Mouse (Mus musculus) large intestine, adult 2 months (tissue): ENCODE measurements around the gene Dph5. TPM values are rescaled to one million over a fixed set of nuclear protein-coding genes. Genes with fewer than 3 reads are reported as not detected.

Experiments used
- polyA plus RNA-seq: library from polyadenylated mRNA; depleted of rRNA; stranded (reverse); fragments of >200 nt; gene quantifications from 2 replicates; pipeline ENCODE4 v1.2.3, GENCODE M21; 2012; rRNA removed

Dph5 gene
- polyA plus RNA-seq, 1 experiment, result 5.3 TPM

Other genes with a start within 250 kb of the Dph5 start
- 11.9 and 13.9 TPM in 2 replicates for gene S1pr1, start 172.8 kb upstream of the Dph5 start, polyA plus RNA-seq
- 17.3 TPM in 2 replicates for gene Slc30a7, start 119.6 kb downstream of the Dph5 start, polyA plus RNA-seq
- gene Extl2, start 119.6 kb downstream of the Dph5 start, polyA plus RNA-seq, result 4.2 and 5.4 TPM in 2 replicates
- 2.1 and 3.7 TPM in 2 replicates for gene Vcam1, start 241.9 kb downstream of the Dph5 start, polyA plus RNA-seq